Mouse (Mus musculus) forebrain, embryonic 10.5 days (tissue): ENCODE measurements around the gene Zrsr1. TPM values are rescaled to one million over a fixed set of nuclear protein-coding genes. Genes with fewer than 3 reads are reported as not detected.

Source experiments
- DNase-seq: peaks from one replicate; pipeline ENCODE4 v3.0.0-alpha.2; 2017; ENCODE audit warnings: low spot score; ENCODE audit errors: extremely low spot score
- H3K27ac ChIP-seq: fragments of 300-500 bp; sonication (generic); 2 replicates; pipeline ENCODE4 v1.5.1; 2016; ENCODE audit warnings: mild to moderate bottlenecking
- H3K27me3 ChIP-seq: fragments of 300-500 bp; sonication (generic); 2 replicates; pipeline ENCODE4 v1.6.1; 2016; ENCODE audit warnings: mild to moderate bottlenecking; ENCODE audit not compliant: poor library complexity, severe bottlenecking
- H3K36me3 ChIP-seq: fragments of 300-500 bp; sonication (generic); replicated peaks from 2 replicates; pipeline ENCODE4 v1.6.1; 2016; ENCODE audit warnings: mild to moderate bottlenecking, moderate library complexity
- H3K4me1 ChIP-seq: fragments of 300-500 bp; sonication (generic); 2 replicates; pipeline ENCODE4 v1.6.1; 2016
- H3K4me3 ChIP-seq: fragments of 300-500 bp; sonication (generic); 2 replicates; pipeline ENCODE4 v1.5.1; 2016; ENCODE audit warnings: mild to moderate bottlenecking, moderate library complexity
- H3K9me3 ChIP-seq: fragments of 300-500 bp; sonication (generic); 2 replicates; pipeline ENCODE4 v1.6.1; 2016; ENCODE audit warnings: mild to moderate bottlenecking, moderate library complexity
- WGBS: fragments of 180-500 bp; shearing (Covaris S2); methylation state at CpG from one replicate; pipeline ENCODE4 v1.1.7; 2016; 5-methylcytosine and 5-hydroxymethylcytosine counted together
- polyA plus RNA-seq: library from polyadenylated mRNA; unstranded; fragments of >200 nt; fragmentation: Nextera tagmentation; extraction: Ambion mirVana; gene quantifications from 2 replicates; pipeline ENCODE4 v1.2.1, GENCODE M21; 2016

Zrsr1 gene
- polyA plus RNA-seq, 1 experiment from 2014 or later: 2.8 TPM

DNA sequence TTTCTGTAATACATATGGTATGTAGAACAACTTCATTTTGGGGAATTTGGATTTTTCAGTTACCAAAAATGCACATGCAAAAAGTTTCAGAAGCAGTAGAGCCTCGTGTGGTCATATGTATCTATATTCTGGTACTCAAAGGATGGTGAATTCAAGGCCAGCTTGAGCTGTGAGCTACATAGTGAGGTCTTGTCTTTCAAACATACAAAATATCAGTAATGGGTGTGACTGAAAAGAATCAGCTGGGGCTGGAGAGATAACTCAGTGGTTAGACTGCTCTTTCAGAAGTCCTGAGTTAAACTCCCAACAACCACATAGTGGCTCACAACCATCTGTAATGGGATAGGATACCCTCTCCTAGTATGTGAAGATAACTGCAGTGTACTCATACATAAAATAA is 26.5 kb downstream of the Zrsr1 start:
- Histone ChIP-seq H3K27ac (no peak overlapping the region), H3K9me3 (no peaks in the 10 kb centered on the region), H3K4me1 (no peaks in the 10 kb centered on the region), H3K36me3 (peaks cover 100% of the 10 kb centered on the region), H3K4me3 (no peak overlapping the region), H3K27me3 (no peaks in the 10 kb centered on the region)
- no peak for DNase-seq
- 88% methylated on average over 1 of the region's 1 CpGs for WGBS

DNA sequence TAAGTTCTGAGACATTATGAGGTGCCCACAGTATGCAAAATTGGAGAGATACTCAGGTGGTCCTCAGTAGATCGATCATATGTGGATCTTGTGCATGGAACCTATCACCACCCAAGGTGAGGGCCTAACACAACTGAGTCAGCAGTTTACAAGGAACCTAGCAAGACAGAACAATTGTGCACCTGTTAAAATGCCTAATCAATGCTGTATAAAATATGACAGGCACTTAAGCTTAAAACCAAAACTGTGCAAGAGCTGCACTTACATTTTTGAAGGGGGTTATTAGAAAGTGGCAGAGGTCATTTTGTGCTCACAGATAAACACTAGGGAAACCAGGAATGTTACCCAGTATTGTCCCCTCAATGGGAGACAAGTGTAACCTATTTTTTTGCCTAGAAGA is 33.5 kb downstream of the Zrsr1 start:
- Histone ChIP-seq H3K27me3 (peaks cover 7% of the 10 kb centered on the region; the same call in 1 of the 2 replicates), H3K9me3 (no peaks in the 10 kb centered on the region), H3K4me3 (no peak overlapping the region), H3K4me1 (peaks cover 14% of the 10 kb centered on the region), H3K36me3 (peaks cover 60% of the 10 kb centered on the region), H3K27ac (no peak overlapping the region)
- no peak for DNase-seq
- WGBS: 90% methylated on average over 1 of the region's 1 CpGs

DNA sequence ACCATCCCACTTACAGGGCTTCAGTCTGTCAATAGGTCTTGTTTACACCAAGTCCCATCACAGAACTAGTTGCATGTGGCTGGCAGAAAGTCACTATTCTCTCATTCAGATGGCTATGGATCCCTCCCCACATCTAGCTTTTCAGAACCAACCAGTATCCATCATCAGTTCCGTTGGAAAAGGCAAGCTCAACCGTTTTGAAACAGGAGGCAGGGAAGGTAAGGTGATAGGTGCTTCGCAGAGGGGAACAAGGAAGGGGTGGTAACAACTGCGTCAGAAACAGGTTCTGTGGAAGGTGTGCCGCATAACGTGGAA is 35.3 kb downstream of the Zrsr1 start:
- peaks cover 14% of the 10 kb centered on the region for H3K4me1 ChIP-seq
- peaks cover 7% of the 10 kb centered on the region for H3K27me3 ChIP-seq
- H3K27ac ChIP-seq: peak overlapping the region; percentile 90
- H3K9me3 ChIP-seq: no peaks in the 10 kb centered on the region
- 6% methylated on average over 6 of the region's 6 CpGs for WGBS
- H3K4me3 ChIP-seq: peak overlapping the region; percentile 70
- peaks cover 42% of the 10 kb centered on the region for H3K36me3 ChIP-seq
- no peak for DNase-seq

- peak within 1 kb of the TSS; percentile 70 for H3K4me3 ChIP-seq
- peak within 1 kb of the TSS; percentile 90 for H3K27ac ChIP-seq
- peaks cover 14% of the 10 kb centered on the region for H3K4me1 ChIP-seq
- H3K36me3 ChIP-seq: peaks cover 37% of the 10 kb centered on the region
- DNase-seq: peak; percentile 77
- no peaks in the 10 kb centered on the region for H3K9me3 ChIP-seq
- WGBS: under 1% methylated on average over 22 of the region's 22 CpGs
- H3K27me3 ChIP-seq: peaks cover 7% of the 10 kb centered on the region
Observed at GRCm38 (mm10) chr11:23007481-23008180, 35.8 kb downstream of the Zrsr1 start, which contains the start of gene Fam161a. TSS of gene Fam161a (plus strand) at chr11:23007531.

DNA sequence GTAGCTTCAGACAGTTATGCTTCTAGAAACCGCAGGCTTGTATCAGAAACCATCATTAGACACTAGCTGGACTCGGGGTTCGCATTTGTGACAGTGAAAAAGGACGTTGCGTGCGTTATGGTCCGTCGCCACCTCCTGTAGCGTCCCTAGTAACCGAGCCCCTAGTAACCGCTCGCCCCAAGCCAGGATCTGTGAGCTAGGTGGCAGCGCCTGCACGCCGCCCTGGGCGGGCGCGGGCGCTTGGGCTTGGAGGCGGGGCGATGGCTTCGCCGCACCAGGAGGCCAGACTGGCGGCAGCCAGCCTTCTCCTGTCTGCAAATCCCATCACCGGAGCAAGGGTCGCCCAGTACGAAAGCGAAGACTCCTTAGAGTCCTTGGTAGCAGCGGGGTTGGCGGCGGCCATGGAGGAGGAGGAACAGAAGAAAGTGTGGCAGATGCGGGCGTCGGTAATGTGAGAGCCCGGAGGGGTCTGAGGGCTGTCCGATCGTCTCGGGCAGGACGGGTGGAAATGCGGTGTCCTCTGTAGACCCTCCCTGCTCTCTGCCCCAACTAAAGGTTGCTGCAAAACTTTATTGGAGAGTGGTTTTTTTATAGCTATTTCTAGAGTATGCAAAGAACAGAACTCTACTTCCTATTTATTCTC is 36.5 kb downstream of the Zrsr1 start:
- Histone ChIP-seq H3K27me3 (peaks cover 7% of the 10 kb centered on the region), H3K27ac (peak overlapping the region; percentile 90), H3K4me3 (peak overlapping the region; percentile 70), H3K4me1 (peaks cover 14% of the 10 kb centered on the region), H3K36me3 (peaks cover 30% of the 10 kb centered on the region), H3K9me3 (no peaks in the 10 kb centered on the region)
- peak; percentile 86 for DNase-seq
- under 1% methylated on average over 40 of the region's 40 CpGs for WGBS

DNA sequence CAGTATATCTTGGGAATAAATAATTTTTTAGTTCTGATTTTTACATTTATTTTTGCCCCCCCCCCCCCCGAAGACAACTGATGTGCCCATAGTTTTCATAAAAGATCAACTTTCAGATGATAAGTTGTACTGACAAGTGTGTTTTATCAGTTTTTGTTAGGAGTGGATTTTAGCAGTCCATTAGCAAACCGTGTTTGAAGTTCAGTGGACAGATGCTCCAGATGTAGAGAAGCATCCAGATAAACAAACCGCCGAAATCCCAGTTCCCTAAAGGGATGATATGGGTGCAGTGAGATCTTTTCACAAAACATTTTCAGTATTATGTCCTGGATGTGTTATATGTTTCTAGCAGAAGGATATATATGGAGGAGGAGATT is 37.0 kb downstream of the Zrsr1 start:
- Histone ChIP-seq H3K27me3 (peaks cover 7% of the 10 kb centered on the region), H3K36me3 (peaks cover 25% of the 10 kb centered on the region), H3K27ac (peak overlapping the region; percentile 90; the same call in 1 of the 2 replicates), H3K9me3 (no peaks in the 10 kb centered on the region), H3K4me1 (peaks cover 14% of the 10 kb centered on the region), H3K4me3 (peak overlapping the region; percentile 70)
- DNase-seq: no peak
- WGBS: 53% methylated on average over 4 of the region's 4 CpGs

DNA sequence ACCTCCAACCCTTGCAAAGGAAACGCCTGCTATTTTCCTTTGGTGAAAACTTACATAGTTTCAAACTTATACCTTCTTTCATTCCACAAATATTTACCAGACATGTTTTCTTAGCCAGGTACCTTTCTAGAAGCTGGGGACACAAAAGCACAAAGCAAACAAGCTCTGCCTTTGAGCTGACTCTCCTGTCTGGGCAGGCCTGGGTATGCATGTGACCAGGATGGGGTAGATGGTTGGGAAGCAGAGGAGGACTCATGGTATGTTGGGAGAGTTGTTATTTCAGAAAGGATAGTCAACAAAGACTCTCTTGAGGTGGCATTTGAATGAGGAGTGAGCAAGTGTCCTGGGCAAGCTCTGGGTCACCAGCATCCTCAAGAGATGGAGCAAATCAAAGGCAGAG is 41.3 kb downstream of the Zrsr1 start:
- no peak for DNase-seq

DNA sequence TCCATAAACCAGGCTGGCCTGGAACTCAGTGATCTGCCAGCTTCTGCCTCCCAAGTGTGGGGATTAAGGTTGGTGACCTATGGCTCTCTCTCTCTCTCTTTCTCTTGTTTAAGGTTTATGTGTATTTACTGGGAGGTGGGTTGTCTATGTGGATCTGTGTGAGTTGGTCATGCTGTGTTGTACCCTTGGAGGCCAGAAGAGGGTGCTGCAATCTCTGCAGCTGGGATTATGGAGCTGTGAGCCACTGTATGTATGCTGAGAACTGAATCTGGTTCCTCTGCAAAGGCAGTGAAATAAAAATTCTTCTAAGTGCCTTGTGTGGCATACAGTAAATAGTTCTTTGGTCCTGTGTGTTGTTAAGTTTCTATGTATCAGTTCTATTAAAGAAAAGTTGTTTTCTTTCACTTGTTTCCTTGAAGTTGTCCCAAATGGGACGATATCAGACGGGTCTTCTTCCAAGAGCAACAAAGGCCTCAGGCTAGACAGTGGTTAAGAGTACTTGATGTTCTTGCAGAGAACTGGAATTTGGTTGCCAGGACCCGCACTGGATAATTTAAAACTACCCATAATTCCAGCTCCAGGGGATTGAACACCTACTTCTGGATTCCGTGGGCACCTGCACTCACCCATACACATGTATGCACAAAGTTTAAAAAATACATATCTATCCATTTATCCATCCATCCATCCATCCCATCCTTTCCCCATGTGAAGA is 41.9 kb downstream of the Zrsr1 start:
- no peak for DNase-seq
- H3K9me3 ChIP-seq: peaks cover 5% of the 10 kb centered on the region; the same call in 1 of the 2 replicates
- no peaks in the 10 kb centered on the region for H3K36me3 ChIP-seq
- 84% methylated on average over 4 of the region's 4 CpGs for WGBS
- H3K4me3 ChIP-seq: no peak overlapping the region
- H3K27me3 ChIP-seq: peaks cover 7% of the 10 kb centered on the region
- peaks cover 3% of the 10 kb centered on the region; the same call in 1 of the 2 replicates for H3K4me1 ChIP-seq
- H3K27ac ChIP-seq: no peak overlapping the region

More for the DNA sequence above, 41.3 kb downstream of the Zrsr1 start:
- Histone ChIP-seq H3K27me3 (peaks cover 7% of the 10 kb centered on the region), H3K27ac (no peak overlapping the region), H3K4me1 (peaks cover 4% of the 10 kb centered on the region; the same call in 1 of the 2 replicates), H3K36me3 (no peaks in the 10 kb centered on the region), H3K4me3 (no peak overlapping the region), H3K9me3 (no peaks in the 10 kb centered on the region)
- 86% methylated on average over 1 of the region's 1 CpGs for WGBS

- H3K9me3 ChIP-seq: peaks cover 5% of the 10 kb centered on the region; the same call in 1 of the 2 replicates
Observed at GRCm38 (mm10) chr11:23014996-23015395, 43.2 kb downstream of the Zrsr1 start.

GRCm38 (mm10) chr11:23017943-23018342 is 46.1 kb downstream of the Zrsr1 start:
- H3K4me1 ChIP-seq: no peaks in the 10 kb centered on the region
- no peak for DNase-seq
- peaks cover 5% of the 10 kb centered on the region; the same call in 1 of the 2 replicates for H3K9me3 ChIP-seq
- no peak overlapping the region for H3K4me3 ChIP-seq
- no peak overlapping the region for H3K27ac ChIP-seq
- H3K36me3 ChIP-seq: no peaks in the 10 kb centered on the region
- 91% methylated on average over 4 of the region's 4 CpGs for WGBS
- H3K27me3 ChIP-seq: no peaks in the 10 kb centered on the region

More at GRCm38 (mm10) chr11:23014996-23015395, 43.2 kb downstream of the Zrsr1 start:
- 69% methylated on average over 6 of the region's 6 CpGs for WGBS
- no peak overlapping the region for H3K27ac ChIP-seq
- H3K27me3 ChIP-seq: no peaks in the 10 kb centered on the region; the same call in 1 of the 2 replicates
- H3K4me3 ChIP-seq: no peak overlapping the region
- no peaks in the 10 kb centered on the region for H3K36me3 ChIP-seq
- DNase-seq: no peak
- no peaks in the 10 kb centered on the region for H3K4me1 ChIP-seq

- no peak for DNase-seq
- peaks cover 5% of the 10 kb centered on the region; the same call in 1 of the 2 replicates for H3K9me3 ChIP-seq
- no peaks in the 10 kb centered on the region for H3K36me3 ChIP-seq
- no peak overlapping the region for H3K4me3 ChIP-seq
- H3K27me3 ChIP-seq: no peaks in the 10 kb centered on the region
- WGBS: 70% methylated on average over 24 of the region's 24 CpGs
- H3K4me1 ChIP-seq: no peaks in the 10 kb centered on the region
- no peak overlapping the region for H3K27ac ChIP-seq
Observed at GRCm38 (mm10) chr11:23020116-23020770, 48.4 kb downstream of the Zrsr1 start.

GRCm38 (mm10) chr11:23020841-23021240 is 49.0 kb downstream of the Zrsr1 start:
- Histone ChIP-seq H3K27ac (no peak overlapping the region), H3K4me3 (no peak overlapping the region), H3K9me3 (peaks cover 5% of the 10 kb centered on the region; the same call in 1 of the 2 replicates), H3K4me1 (no peaks in the 10 kb centered on the region), H3K36me3 (no peaks in the 10 kb centered on the region), H3K27me3 (no peaks in the 10 kb centered on the region)
- 92% methylated on average over 14 of the region's 14 CpGs for WGBS
- DNase-seq: no peak
